Mouse (Mus musculus) yolk sac, embryonic 10.5 days (tissue): ENCODE measurements around the gene Trcg1.

Source experiments
- DNase-seq: peaks from one replicate; pipeline ENCODE4 v3.0.0-alpha.2; 2017; ENCODE audit warnings: low spot score

Gene Trcg1

GRCm38 (mm10) chr9:57233142-57233541, 3.2 kb upstream of the Trcg1 start:
- DNase-seq, result no peak

GRCm38 (mm10) chr9:57233767-57234166, 2.6 kb upstream of the Trcg1 start:
- DNase-seq, result no peak

GRCm38 (mm10) chr9:57237705-57238104, 1.3 kb downstream of the Trcg1 start:
- no peak for DNase-seq

GRCm38 (mm10) chr9:57238220-57238619, 1.9 kb downstream of the Trcg1 start:
- DNase-seq, result no peak

- no peak for DNase-seq
Observed at GRCm38 (mm10) chr9:57241111-57241510, 4.8 kb downstream of the Trcg1 start.

GRCm38 (mm10) chr9:57242916-57243315, 6.6 kb downstream of the Trcg1 start:
- DNase-seq, result no peak

- no peak for DNase-seq
Observed at GRCm38 (mm10) chr9:57244106-57244685, 7.8 kb downstream of the Trcg1 start.

GRCm38 (mm10) chr9:57246482-57246881, 10.1 kb downstream of the Trcg1 start:
- DNase-seq, result no peak

GRCm38 (mm10) chr9:57247201-57247671, 10.9 kb downstream of the Trcg1 start:
- DNase-seq, result no peak

- DNase-seq, result no peak
Observed at GRCm38 (mm10) chr9:57248030-57248942, 11.9 kb downstream of the Trcg1 start.

- no peak for DNase-seq
Observed at GRCm38 (mm10) chr9:57250026-57250425, 13.7 kb downstream of the Trcg1 start.

GRCm38 (mm10) chr9:57251139-57251538, 14.8 kb downstream of the Trcg1 start:
- DNase-seq, result no peak

GRCm38 (mm10) chr9:57254061-57254460, 17.7 kb downstream of the Trcg1 start:
- DNase-seq, result no peak

GRCm38 (mm10) chr9:57254823-57255495, 18.6 kb downstream of the Trcg1 start:
- DNase-seq, result no peak

GRCm38 (mm10) chr9:57256309-57256708, 20.0 kb downstream of the Trcg1 start:
- DNase-seq, result no peak

GRCm38 (mm10) chr9:57256861-57257260, 20.5 kb downstream of the Trcg1 start:
- DNase-seq, result no peak

GRCm38 (mm10) chr9:57257627-57258026, 21.3 kb downstream of the Trcg1 start:
- DNase-seq, result no peak

- peak; percentile 81 for DNase-seq
Observed at GRCm38 (mm10) chr9:57259736-57260135, 23.4 kb downstream of the Trcg1 start.

- no peak for DNase-seq
Observed at GRCm38 (mm10) chr9:57260940-57261339, 24.6 kb downstream of the Trcg1 start.

- DNase-seq, result peak; percentile 24
Observed at GRCm38 (mm10) chr9:57261516-57261912, 25.2 kb downstream of the Trcg1 start.

GRCm38 (mm10) chr9:57261913-57262794, 25.8 kb downstream of the Trcg1 start, which contains the start of gene 1700017B05Rik:
TSS of gene 1700017B05Rik (minus strand) at chr9:57262612.
- DNase-seq, result peak; percentile 89
